Mouse (Mus musculus): Measurements from ENCODE around the gene Mapk8ip2.
A peak's percentile ranks its signal among the peaks of the same experiment; 100 is the strongest.

Gene Mapk8ip2

GRCm38 (mm10) chr15:89480584-89480983 lies 26.9 kb downstream of the Mapk8ip2 start:
- DNase-seq (ENCODE audit: low spot score): peak; percentile 50

- DNase-seq (ENCODE audit: low spot score): no peak
Observed at GRCm38 (mm10) chr15:89488182-89488581, 34.5 kb downstream of the Mapk8ip2 start.

GRCm38 (mm10) chr15:89488611-89489117 lies 35.0 kb downstream of the Mapk8ip2 start:
- DNase-seq (ENCODE audit: low spot score): no peak

GRCm38 (mm10) chr15:89494970-89495369 lies 41.3 kb downstream of the Mapk8ip2 start:
- DNase-seq (ENCODE audit: low spot score): no peak

GRCm38 (mm10) chr15:89496131-89496530 lies 42.4 kb downstream of the Mapk8ip2 start:
- no peak for DNase-seq (ENCODE audit: low spot score)

- DNase-seq (ENCODE audit: low spot score): no peak
Observed at GRCm38 (mm10) chr15:89496841-89497240, 43.1 kb downstream of the Mapk8ip2 start.

GRCm38 (mm10) chr15:89497391-89498048 lies 43.8 kb downstream of the Mapk8ip2 start:
- DNase-seq (ENCODE audit: low spot score): no peak

GRCm38 (mm10) chr15:89498049-89498960 lies 44.6 kb downstream of the Mapk8ip2 start:
- peak; percentile 24 for DNase-seq (ENCODE audit: low spot score)

GRCm38 (mm10) chr15:89498961-89499688 lies 45.4 kb downstream of the Mapk8ip2 start, which contains the start of gene Shank3:
Shank3 (plus strand) TSS chr15:89499623.
- no peak for DNase-seq (ENCODE audit: low spot score)

- peak; percentile 38 for DNase-seq (ENCODE audit: low spot score)
Observed at GRCm38 (mm10) chr15:89499784-89500220, 46.1 kb downstream of the Mapk8ip2 start.

GRCm38 (mm10) chr15:89500221-89500791 lies 46.6 kb downstream of the Mapk8ip2 start:
- no peak for DNase-seq (ENCODE audit: low spot score)

- no peak for DNase-seq (ENCODE audit: low spot score)
Observed at GRCm38 (mm10) chr15:89501321-89501720, 47.6 kb downstream of the Mapk8ip2 start.

GRCm38 (mm10) chr15:89504838-89505237 lies 51.1 kb downstream of the Mapk8ip2 start:
- no peak for DNase-seq (ENCODE audit: low spot score)

- DNase-seq (ENCODE audit: low spot score): no peak
Observed at GRCm38 (mm10) chr15:89507751-89508150, 54.0 kb downstream of the Mapk8ip2 start.

- DNase-seq (ENCODE audit: low spot score): no peak
Observed at GRCm38 (mm10) chr15:89512679-89513078, 59.0 kb downstream of the Mapk8ip2 start.
